Mouse (Mus musculus) stomach, postnatal 0 days (tissue): ENCODE results near the gene Mroh2a. TPM values are rescaled to one million over a fixed set of nuclear protein-coding genes. Genes with fewer than 3 reads are reported as not detected.

ENCODE experiments used
- ATAC-seq: fragments of 200-750 bp; cut with Nextera tagmentation; 2 replicates; pipeline ENCODE4 v1.8.0; 2017; ENCODE audit not compliant: low FRiP score, low TSS enrichment
- DNase-seq: peaks from one replicate; pipeline ENCODE4 v3.0.0-alpha.2; 2016; ENCODE audit warnings: low spot score
- H3K27ac ChIP-seq: fragments of 300-500 bp; sonication (generic); replicated peaks from 2 replicates; pipeline ENCODE4 v1.5.1; 2014; ENCODE audit warnings: mild to moderate bottlenecking, control low read depth
- H3K27me3 ChIP-seq: fragments of 300-500 bp; sonication (generic); 2 replicates; pipeline ENCODE4 v1.6.1; 2014; ENCODE audit warnings: low read length; ENCODE audit not compliant: control insufficient read depth, insufficient read depth
- H3K36me3 ChIP-seq: fragments of 300-500 bp; sonication (generic); 2 replicates; pipeline ENCODE4 v1.6.1; 2014; ENCODE audit warnings: low read length, mixed read lengths; ENCODE audit not compliant: control insufficient read depth, insufficient read depth
- H3K4me1 ChIP-seq: fragments of 300-500 bp; sonication (generic); replicated peaks from 2 replicates; pipeline ENCODE4 v1.6.1; 2014; ENCODE audit warnings: antibody characterized with exemption; ENCODE audit not compliant: control insufficient read depth, insufficient read depth
- H3K4me2 ChIP-seq: fragments of 300-500 bp; sonication (generic); replicated peaks from 2 replicates; pipeline ENCODE4 v1.6.1; 2014; ENCODE audit warnings: low read depth, mild to moderate bottlenecking, control low read depth, moderate library complexity
- H3K4me3 ChIP-seq: fragments of 300-500 bp; sonication (generic); 2 replicates; pipeline ENCODE4 v1.5.1; 2014; ENCODE audit warnings: low read depth, low read length, control low read depth
- H3K9ac ChIP-seq: fragments of 300-500 bp; sonication (generic); 2 replicates; pipeline ENCODE4 v1.6.1; 2014; ENCODE audit warnings: mild to moderate bottlenecking, low read length, control low read depth, mixed read lengths
- H3K9me3 ChIP-seq: fragments of 300-500 bp; sonication (generic); 2 replicates; pipeline ENCODE4 v1.6.1; 2016; ENCODE audit warnings: low read length; ENCODE audit not compliant: control insufficient read depth
- CTCF ChIP-seq: IDR thresholded peaks from 2 replicates; pipeline ENCODE4 v1.5.1; 2016; ENCODE audit warnings: antibody characterized with exemption, low read depth, mild to moderate bottlenecking, moderate library complexity
- EP300 ChIP-seq: optimal IDR thresholded peaks from 2 replicates; pipeline ENCODE3; 2016; ENCODE audit warnings: antibody characterized with exemption
- WGBS: fragments of 180-500 bp; shearing (Covaris S2); extraction: QIAGEN DNeasy Blood & Tissue Kit; methylation state at CpG from one replicate; pipeline ENCODE4 v1.1.7; 2014; 5-methylcytosine and 5-hydroxymethylcytosine counted together
- polyA plus RNA-seq: library from polyadenylated mRNA; unstranded; fragments of >200 nt; fragmentation: Nextera tagmentation; extraction: Ambion mirVana; gene quantifications from 2 replicates; pipeline ENCODE4 v1.2.1, GENCODE M21; 2015

Gene Mroh2a
- polyA plus RNA-seq, 1 experiment from 2014 or later = 0.84 TPM

DNA sequence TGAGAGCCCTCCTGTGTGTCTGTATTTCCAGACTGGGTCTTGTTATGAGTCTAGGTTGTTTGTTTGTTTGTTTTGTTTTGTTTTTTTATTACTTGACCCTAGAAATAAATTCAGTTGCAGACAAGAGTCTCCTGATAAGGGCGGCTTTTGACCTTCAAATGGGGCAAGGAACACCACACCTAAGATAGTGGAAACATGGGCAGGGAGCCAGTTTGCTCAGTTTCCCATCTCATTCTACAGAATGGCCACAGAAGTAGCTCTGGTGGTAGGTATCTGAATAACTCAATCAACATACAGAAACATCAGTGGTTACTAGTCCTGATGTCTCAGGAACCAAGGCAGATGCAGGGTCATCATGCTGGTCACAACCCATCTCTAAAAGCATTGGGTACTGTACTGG, 67.9 kb downstream of the Mroh2a start:
- Histone ChIP-seq H3K4me1 (no peaks in the 10 kb centered on the region), H3K4me2 (no peak overlapping the region), H3K9ac (no peak overlapping the region), H3K27ac (no peak overlapping the region), H3K4me3 (no peak overlapping the region), H3K36me3 (no peaks in the 10 kb centered on the region), H3K9me3 (peaks cover 29% of the 10 kb centered on the region), H3K27me3 (no peaks in the 10 kb centered on the region)
- 18% methylated on average over 1 of the region's 1 CpGs for WGBS
- no peak for TF ChIP-seq EP300
- TF ChIP-seq CTCF = no peak
- DNase-seq = peak; percentile 17
- ATAC-seq = no peak

DNA sequence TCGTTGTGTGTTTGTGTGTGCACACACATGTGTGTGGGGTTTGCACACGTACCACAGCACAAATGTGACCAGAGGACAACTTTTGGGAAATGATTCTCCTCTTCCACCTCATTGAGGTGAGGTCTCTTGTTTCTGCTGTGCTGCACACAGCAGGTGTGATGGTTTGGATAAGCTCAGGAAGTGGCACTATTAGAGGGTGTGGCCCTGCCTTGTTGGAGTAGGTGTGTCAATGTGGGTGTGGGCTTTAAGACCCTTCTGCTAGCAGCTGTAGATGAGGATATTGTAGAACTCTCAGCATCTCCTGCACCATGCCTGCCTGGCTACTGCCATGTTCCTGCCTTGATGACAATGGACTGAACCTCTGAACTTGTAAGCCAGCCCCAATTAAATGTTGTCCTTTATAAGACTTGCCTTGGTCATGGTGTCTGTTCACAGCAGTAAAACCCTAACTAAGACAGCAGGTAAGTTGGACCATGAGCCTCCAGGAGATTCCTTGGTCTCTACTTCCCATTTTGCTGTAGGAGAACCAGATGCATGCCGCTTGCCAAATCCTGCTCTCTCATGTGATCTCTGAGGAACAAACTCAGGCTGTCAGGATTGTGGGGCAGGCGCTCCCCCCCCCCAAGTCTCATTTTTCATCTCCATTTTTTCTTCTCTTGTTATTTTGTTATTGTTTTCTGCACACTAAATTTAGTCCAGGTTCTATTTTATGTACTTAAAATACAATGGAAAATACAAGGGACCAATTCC, 69.6 kb downstream of the Mroh2a start:
- peaks cover 29% of the 10 kb centered on the region for H3K9me3 ChIP-seq
- H3K4me3 ChIP-seq = no peak overlapping the region
- no peaks in the 10 kb centered on the region for H3K4me1 ChIP-seq
- no peaks in the 10 kb centered on the region for H3K27me3 ChIP-seq
- no peaks in the 10 kb centered on the region for H3K36me3 ChIP-seq
- H3K4me2 ChIP-seq = no peak overlapping the region
- DNase-seq = peak; percentile 25
- no peak overlapping the region for H3K27ac ChIP-seq
- TF ChIP-seq EP300 (no peak), CTCF (no peak)
- peak; percentile 18; the same call in 1 of the 2 replicates for ATAC-seq
- WGBS = 73% methylated on average over 4 of the region's 4 CpGs
- no peak overlapping the region for H3K9ac ChIP-seq

DNA sequence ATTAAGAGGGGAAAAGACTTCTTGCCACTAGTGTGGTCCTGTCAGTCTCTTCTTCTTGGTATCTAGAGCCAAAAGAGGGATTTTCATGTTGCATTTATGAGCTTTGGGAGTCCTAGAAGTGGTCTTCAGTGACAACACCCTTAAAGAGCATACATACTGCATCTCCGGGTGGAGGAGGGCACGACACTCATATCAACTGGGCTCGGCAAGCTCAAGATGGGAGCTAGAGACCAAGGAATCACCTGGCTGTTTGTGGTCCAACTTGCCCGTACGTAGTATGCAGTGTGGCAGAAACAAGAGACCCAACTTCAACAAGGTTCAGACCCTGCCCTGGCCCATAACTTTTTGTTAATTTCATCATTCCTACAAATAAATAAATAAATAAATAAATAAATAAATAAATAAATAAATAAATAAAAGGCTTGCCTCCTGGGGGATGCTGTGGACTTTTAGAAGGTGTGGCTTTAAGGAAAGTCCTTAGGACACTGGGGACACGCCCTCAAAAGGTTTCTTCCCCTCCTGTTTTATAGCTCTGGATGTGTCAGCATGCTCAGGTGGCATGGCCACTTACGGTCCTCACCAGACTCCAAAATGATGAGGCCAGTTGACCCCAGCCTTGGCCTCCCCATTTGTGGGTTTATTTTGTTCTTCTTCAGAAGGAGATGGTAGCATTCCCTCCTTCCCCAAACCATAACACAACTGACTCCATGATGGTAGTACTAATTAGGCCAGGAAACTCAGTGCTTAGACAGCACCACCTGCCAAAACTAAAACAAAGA, 70.9 kb downstream of the Mroh2a start:
- Histone ChIP-seq H3K36me3 (no peaks in the 10 kb centered on the region), H3K9ac (no peak overlapping the region), H3K9me3 (peaks cover 23% of the 10 kb centered on the region), H3K4me1 (no peaks in the 10 kb centered on the region), H3K27me3 (no peaks in the 10 kb centered on the region), H3K4me2 (no peak overlapping the region), H3K27ac (no peak overlapping the region), H3K4me3 (no peak overlapping the region)
- ATAC-seq = no peak
- TF ChIP-seq CTCF (no peak), EP300 (no peak)
- 65% methylated on average over 7 of the region's 7 CpGs for WGBS
- DNase-seq = peak; percentile 34

DNA sequence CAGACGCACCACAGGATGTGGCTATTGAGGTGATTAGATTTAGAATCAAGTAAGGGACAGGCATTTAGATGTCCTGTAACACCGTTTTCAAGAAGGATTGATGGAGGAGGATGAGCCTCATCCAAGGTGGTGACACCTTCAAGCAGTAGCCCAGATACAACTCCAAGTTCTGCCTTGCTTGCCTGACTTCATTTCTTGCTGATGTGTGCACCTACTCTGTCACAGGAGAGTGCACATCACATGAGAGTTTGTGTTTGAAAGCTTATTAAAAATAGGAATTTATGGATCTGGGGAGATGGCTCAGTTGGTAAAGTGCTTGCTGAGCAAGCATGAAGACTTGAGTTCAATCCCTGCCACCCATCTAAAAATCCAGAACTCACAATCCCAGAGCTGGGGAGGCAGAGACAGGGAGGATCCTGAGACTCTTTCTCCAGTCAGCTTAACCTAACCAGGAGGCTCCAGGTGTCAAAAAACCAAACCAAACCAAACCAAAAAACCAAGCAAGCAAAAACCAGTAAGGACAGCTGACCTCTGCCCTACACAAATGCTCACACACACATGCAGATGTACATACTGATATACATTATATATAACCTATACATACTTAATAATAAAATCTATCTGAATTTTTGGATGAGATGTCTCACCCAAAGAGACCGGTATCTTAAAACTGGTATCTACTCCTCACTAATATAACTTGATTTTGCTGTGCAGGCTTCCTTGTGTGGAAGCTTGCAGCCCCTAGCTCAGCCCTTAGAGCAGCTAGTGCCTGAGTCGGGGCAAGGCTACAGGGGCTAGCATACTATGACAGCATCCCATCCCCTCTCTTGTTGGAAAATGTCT, 72.1 kb downstream of the Mroh2a start:
- ATAC-seq (no peak), DNase-seq (peak; percentile 19)

DNA sequence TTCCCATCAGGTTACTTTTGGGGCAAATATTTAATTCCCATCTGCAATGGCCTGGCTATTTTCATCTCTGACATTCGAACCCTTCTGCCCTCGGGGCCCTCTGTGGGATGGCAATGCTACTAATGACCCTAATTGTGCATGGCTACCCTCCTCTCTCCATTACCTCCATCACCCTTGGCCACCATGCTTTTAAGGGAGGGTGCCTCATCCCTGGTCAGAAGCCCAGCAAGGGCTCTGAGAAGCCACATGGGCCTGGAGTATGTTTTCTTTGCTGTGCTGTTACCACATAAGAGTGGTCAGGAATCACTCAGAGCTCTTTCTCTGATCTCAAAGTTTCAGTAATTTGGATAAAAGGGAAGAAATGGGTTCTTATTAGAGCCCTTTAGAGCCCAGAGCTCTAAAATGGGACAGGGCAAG, 72.8 kb downstream of the Mroh2a start:
- no peak overlapping the region for H3K9ac ChIP-seq
- DNase-seq (peak; percentile 21), ATAC-seq (no peak)
- H3K27ac ChIP-seq = no peak overlapping the region
- H3K4me3 ChIP-seq = no peak overlapping the region
- no peaks in the 10 kb centered on the region for H3K27me3 ChIP-seq
- no peaks in the 10 kb centered on the region for H3K4me1 ChIP-seq
- TF ChIP-seq EP300 (no peak), CTCF (no peak)
- 79% methylated on average over 2 of the region's 2 CpGs for WGBS
- no peaks in the 10 kb centered on the region for H3K36me3 ChIP-seq
- no peak overlapping the region for H3K4me2 ChIP-seq
- peaks cover 23% of the 10 kb centered on the region for H3K9me3 ChIP-seq

More for the DNA sequence above, 72.1 kb downstream of the Mroh2a start:
- Histone ChIP-seq H3K9ac (no peak overlapping the region), H3K27ac (no peak overlapping the region), H3K4me1 (no peaks in the 10 kb centered on the region), H3K9me3 (peaks cover 23% of the 10 kb centered on the region), H3K36me3 (no peaks in the 10 kb centered on the region), H3K4me3 (no peak overlapping the region), H3K4me2 (no peak overlapping the region), H3K27me3 (no peaks in the 10 kb centered on the region)
- WGBS = 58% methylated on average over 4 of the region's 4 CpGs
- TF ChIP-seq CTCF (no peak), EP300 (no peak)
